Mouse (Mus musculus): ENCODE measurements at regions not wholly inside any gene's neighbourhood (a gene's known extent, or its start where the extent isn't known, plus 50 kb on each side); places are given as distances from the start of the nearest gene placed in this dataset.

- TF ChIP-seq CTCF (IDR thresholded peaks at IDR 0.05; ENCODE audit: insufficient read depth, low read depth, low read length) (no peak), POLR2A (IDR thresholded peaks at IDR 0.05; ENCODE audit: insufficient read depth, low read depth, low read length) (no peak)
These were observed 94.5 kb upstream of the Ppfia2 start for GRCm38 (mm10) chr10:106375653-106376052.
